Mouse (Mus musculus): ENCODE measurements around the gene Ccdc171.

DNA sequence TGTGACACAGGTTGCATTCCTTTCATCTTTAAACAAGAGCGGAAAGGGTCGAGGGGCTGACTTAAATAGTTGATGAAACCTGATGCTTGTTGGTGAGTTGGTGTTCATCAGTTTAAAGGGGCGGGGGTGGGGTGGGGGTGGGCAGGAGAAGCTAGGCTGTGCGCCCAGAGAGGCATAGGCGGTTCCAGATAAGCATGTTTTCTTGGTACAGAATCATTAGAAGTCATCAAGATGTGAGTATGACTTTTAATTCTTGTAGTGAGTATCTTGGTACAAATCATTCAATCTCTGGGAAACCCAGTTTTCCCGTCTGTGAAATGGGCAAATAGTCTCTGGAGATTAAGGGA is 1.6 kb downstream of the Ccdc171 start:
- TF ChIP-seq CTCF (IDR thresholded peaks at IDR 0.05; ENCODE audit: low read depth) (no peak), EP300 (optimal IDR thresholded peaks at IDR 0.05) (no peak)
